Mouse (Mus musculus) midbrain, embryonic 13.5 days (tissue): Measurements from ENCODE around the gene Enpp1. TPM values are rescaled to one million over a fixed set of nuclear protein-coding genes. Genes with fewer than 3 reads are reported as not detected.

Experiments
- ATAC-seq: fragments of 200-750 bp; cut with Nextera tagmentation; 2 replicates; pipeline ENCODE4 v1.8.0; 2017; ENCODE audit warnings: mild to moderate bottlenecking, moderate TSS enrichment, moderate library complexity
- H3K27ac ChIP-seq: fragments of 300-500 bp; sonication (generic); 2 replicates; pipeline ENCODE4 v1.5.1; 2015; ENCODE audit warnings: inconsistent platforms, mild to moderate bottlenecking, moderate library complexity
- H3K27me3 ChIP-seq: fragments of 300-500 bp; sonication (generic); 2 replicates; pipeline ENCODE4 v1.6.1; 2015; ENCODE audit warnings: mild to moderate bottlenecking, inconsistent platforms
- H3K36me3 ChIP-seq: fragments of 300-500 bp; sonication (generic); 2 replicates; pipeline ENCODE4 v1.6.1; 2015; ENCODE audit warnings: mild to moderate bottlenecking, inconsistent platforms
- H3K4me1 ChIP-seq: fragments of 300-500 bp; sonication (generic); replicated peaks from 2 replicates; pipeline ENCODE4 v1.6.1; 2015; ENCODE audit warnings: inconsistent platforms
- H3K4me2 ChIP-seq: fragments of 300-500 bp; sonication (generic); replicated peaks from 2 replicates; pipeline ENCODE4 v1.6.1; 2015; ENCODE audit warnings: moderate library complexity, mild to moderate bottlenecking, inconsistent platforms
- H3K4me3 ChIP-seq: fragments of 300-500 bp; sonication (generic); replicated peaks from 2 replicates; pipeline ENCODE4 v1.5.1; 2015; ENCODE audit warnings: mild to moderate bottlenecking, inconsistent platforms
- H3K9ac ChIP-seq: fragments of 300-500 bp; sonication (generic); replicated peaks from 2 replicates; pipeline ENCODE4 v1.6.1; 2015; ENCODE audit warnings: mild to moderate bottlenecking, inconsistent platforms
- H3K9me3 ChIP-seq: fragments of 300-500 bp; sonication (generic); 2 replicates; pipeline ENCODE4 v1.6.1; 2016; ENCODE audit warnings: mild to moderate bottlenecking, inconsistent platforms
- WGBS: fragments of 180-500 bp; shearing (Covaris S2); methylation state at CpG from one replicate; pipeline ENCODE4 v1.1.7; 2015; 5-methylcytosine and 5-hydroxymethylcytosine counted together
- polyA plus RNA-seq: library from polyadenylated mRNA; unstranded; fragments of >200 nt; fragmentation: Nextera tagmentation; extraction: Ambion mirVana; gene quantifications from 2 replicates; pipeline ENCODE4 v1.2.1, GENCODE M21; 2015

The Enpp1 gene
- polyA plus RNA-seq, 1 experiment from 2014 or later: 2.1 TPM

DNA sequence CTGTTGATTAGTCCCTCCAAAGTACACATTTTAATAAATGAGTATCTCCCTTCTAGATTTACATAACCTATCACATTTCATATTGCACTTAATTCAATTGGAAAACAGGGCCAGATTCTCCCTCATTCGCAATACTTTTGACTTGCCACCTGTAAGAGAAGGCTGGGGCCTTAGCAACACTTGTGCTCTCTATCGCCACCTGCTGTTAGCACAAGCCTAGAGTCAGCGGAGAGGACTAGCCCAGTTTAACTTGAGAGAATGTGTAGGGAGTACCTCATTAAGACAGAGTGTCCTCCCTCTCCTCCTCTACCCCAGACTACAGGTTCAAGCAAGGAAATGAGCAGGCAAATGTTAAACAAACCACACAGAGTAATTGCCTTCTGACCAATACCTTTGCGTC lies 120.8 kb downstream of the Enpp1 start:
- no peak overlapping the region for H3K9ac ChIP-seq
- no peaks in the 10 kb centered on the region for H3K9me3 ChIP-seq
- peak; percentile 35; the same call in 1 of the 2 replicates for ATAC-seq
- H3K36me3 ChIP-seq: no peaks in the 10 kb centered on the region
- H3K27ac ChIP-seq: no peak overlapping the region
- no peak overlapping the region for H3K4me3 ChIP-seq
- no peaks in the 10 kb centered on the region for H3K27me3 ChIP-seq
- WGBS: 14% methylated on average over 4 of the region's 4 CpGs
- no peak overlapping the region for H3K4me2 ChIP-seq
- H3K4me1 ChIP-seq: peaks cover 11% of the 10 kb centered on the region

DNA sequence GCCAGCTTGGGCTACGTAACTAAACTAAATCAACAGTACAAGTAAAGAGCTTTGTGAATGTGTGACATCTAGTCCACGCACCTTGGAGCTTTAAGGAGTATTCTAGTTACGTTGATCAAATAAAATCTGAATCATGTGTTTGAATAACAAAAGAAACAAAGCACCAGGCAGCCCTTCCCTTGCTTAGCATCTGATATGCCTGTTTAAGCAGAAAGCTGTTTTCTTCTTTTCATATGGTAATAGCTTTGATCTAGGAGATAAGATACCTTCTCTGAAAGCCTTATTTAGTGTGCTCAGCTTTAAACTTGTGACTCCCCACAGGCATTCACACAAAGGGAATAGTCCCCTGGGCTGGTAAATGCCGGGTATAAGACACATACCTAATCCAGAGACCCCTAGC lies 121.4 kb downstream of the Enpp1 start:
- no peak overlapping the region for H3K4me2 ChIP-seq
- H3K4me3 ChIP-seq: no peak overlapping the region
- H3K9me3 ChIP-seq: no peaks in the 10 kb centered on the region
- no peaks in the 10 kb centered on the region for H3K27me3 ChIP-seq
- no peak for ATAC-seq
- no peak overlapping the region for H3K27ac ChIP-seq
- H3K4me1 ChIP-seq: peaks cover 11% of the 10 kb centered on the region
- no peak overlapping the region for H3K9ac ChIP-seq
- 23% methylated on average over 4 of the region's 4 CpGs for WGBS
- H3K36me3 ChIP-seq: no peaks in the 10 kb centered on the region

DNA sequence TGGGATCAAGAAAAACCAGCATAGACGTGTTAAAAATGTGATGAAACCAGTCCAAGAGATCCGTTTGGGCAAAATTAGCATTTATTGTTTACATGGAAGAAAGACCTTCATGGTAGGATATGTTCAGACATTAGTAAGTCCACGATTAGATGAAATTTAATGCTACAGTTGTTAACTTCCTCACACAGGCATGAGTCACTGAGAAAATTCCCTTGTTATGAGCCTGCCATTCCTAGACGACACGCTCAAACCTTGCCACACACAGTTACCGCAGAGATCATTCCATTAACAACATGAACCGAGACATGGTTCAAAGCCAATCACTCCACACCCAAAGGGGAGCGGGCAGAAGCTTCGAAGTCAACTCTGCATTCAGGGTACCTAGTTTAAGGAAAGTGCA lies 122.7 kb downstream of the Enpp1 start:
- no peak overlapping the region for H3K4me3 ChIP-seq
- peaks cover 7% of the 10 kb centered on the region; the same call in 1 of the 2 replicates for H3K4me1 ChIP-seq
- no peak overlapping the region for H3K4me2 ChIP-seq
- no peaks in the 10 kb centered on the region for H3K27me3 ChIP-seq
- H3K27ac ChIP-seq: no peak overlapping the region
- 89% methylated on average over 9 of the region's 9 CpGs for WGBS
- no peak overlapping the region for H3K9ac ChIP-seq
- ATAC-seq: no peak
- no peaks in the 10 kb centered on the region for H3K36me3 ChIP-seq
- H3K9me3 ChIP-seq: no peaks in the 10 kb centered on the region

DNA sequence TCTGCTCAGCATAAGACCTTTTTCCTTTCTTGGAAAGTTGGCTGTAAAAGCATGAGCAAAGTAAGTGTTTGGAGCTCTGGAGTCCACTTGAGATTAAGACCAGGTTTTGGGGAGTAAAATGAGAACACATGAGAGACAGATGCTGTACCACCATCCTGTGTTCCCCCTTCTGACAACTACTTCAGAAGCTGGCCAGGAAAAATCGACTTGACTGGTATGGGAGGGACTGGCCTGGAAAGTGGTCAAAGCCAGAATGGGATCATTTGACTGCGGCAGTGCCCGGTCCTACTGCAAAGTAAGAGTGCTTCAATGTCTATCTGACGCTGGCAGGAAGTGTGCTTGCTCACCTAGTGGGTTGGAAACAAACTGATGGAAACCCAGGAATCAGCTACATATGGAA lies 123.1 kb downstream of the Enpp1 start:
- no peak for ATAC-seq
- Histone ChIP-seq H3K9me3 (no peaks in the 10 kb centered on the region), H3K4me1 (peaks cover 7% of the 10 kb centered on the region; the same call in 1 of the 2 replicates), H3K36me3 (no peaks in the 10 kb centered on the region), H3K27ac (no peak overlapping the region), H3K9ac (no peak overlapping the region), H3K4me3 (no peak overlapping the region), H3K27me3 (no peaks in the 10 kb centered on the region), H3K4me2 (no peak overlapping the region)
- 84% methylated on average over 4 of the region's 4 CpGs for whole genome bisulfite sequencing

Other genes starting within 250 kb of the Enpp1 start
- gene Ccn2, start 116.7 kb downstream of the Enpp1 start, polyA plus RNA-seq: 2.0 and 4.2 TPM in 2 replicates
- 3.4 and 4.0 TPM in 2 replicates for gene Enpp3, start 130.7 kb upstream of the Enpp1 start, polyA plus RNA-seq
- gene Med23, start 157.8 kb upstream of the Enpp1 start, polyA plus RNA-seq: 30.5 and 32.8 TPM in 2 replicates
- 0.81 and 1.4 TPM in 2 replicates for gene Arg1, start 215.3 kb upstream of the Enpp1 start, polyA plus RNA-seq